Mouse (Mus musculus) left cerebral cortex, postnatal 14 days (tissue): ENCODE data around the gene Gbp2b. TPM values are rescaled to one million over a fixed set of nuclear protein-coding genes. Genes with fewer than 3 reads are reported as not detected.
A peak's percentile ranks its signal among the peaks of the same experiment; 100 is the strongest.
"Not testable (repeated sequence)": the region's sequence is repeated elsewhere in the genome, so short reads cannot be mapped to it uniquely, and the experiment has no call there.

Experiments
- DNase-seq, 2 experiments: peaks; one replicate each; pipeline ENCODE4 v3.0.0; 2021 to 2022; ENCODE audit warnings: low spot score in 2 of 2, mixed read lengths in 1 of 2
- intact Hi-C: fragments of 180-260 bp; cut with DNase I; formaldehyde crosslinking; loops from one replicate; pipeline ENCODE4 v1.15.1; 2025
- microRNA-seq, 2 experiments: library from miRNA; unstranded; fragments of <30 nt; microRNA quantifications; one replicate each; pipeline ENCODE4 v1.2.0; 2022
- total RNA-seq, 2 experiments: library from RNA; stranded (reverse); gene quantifications; 2 replicates each; pipeline ENCODE4 v1.2.3; 2021

The Gbp2b gene
- total RNA-seq, 2 experiments from 2014 or later = not detected

- intact Hi-C loops = loop anchor here (2.0 kb wide), 1 partner anchor 127 kb away; the partner anchor contains the start of gene Gbp5
- no peak for DNase-seq
These were observed 25.0 kb downstream of the Gbp2b start for GRCm38 (mm10) chr3:142619606-142620005.

DNA sequence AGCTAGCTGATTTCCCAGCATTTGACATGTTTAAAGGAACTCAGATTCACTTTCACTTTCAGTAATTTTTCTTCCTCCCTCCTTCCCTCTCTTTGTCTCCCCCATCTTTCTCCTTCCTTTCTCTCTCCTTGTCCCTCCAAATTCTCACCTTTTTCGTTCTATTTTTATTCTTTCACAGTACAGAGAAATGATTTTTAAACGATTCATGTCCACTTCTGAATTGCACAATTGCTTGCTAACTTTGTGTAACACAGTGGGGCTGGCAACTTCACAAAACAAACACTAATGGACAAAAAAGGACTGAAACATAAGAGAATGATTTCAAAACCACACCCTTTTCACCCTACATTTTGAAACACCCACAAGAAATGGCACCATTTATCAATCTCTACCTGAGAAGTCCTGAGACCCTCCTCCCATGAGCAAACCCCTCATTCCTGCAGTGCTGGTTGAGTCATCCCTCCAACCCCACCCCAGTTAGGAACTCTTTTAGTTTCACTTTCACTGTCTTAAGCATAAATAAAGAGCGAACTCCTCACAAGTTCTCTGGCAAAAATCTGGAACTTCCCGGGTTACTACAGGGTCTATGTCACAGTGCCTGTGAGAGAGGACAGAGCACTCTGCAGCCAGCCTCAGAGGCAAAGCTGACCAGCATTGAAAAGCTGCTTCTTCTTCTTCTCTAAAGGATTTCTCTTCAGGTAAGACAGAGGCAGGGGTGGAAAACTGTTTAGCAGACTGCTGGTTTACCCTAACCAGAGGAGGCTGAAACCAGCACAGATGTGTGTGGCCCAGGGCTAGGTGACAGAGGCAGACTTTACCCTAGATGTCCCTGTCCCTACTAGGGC is 25.7 kb downstream of the Gbp2b start, which contains the start of gene Gbp2:
Gbp2 (plus strand) TSS at position 492 of the 845 bp plus-strand sequence.
- no peak for DNase-seq
- intact Hi-C loops = loop anchor here (2.0 kb wide), 1 partner anchor 128 kb away; the partner anchor contains the start of gene Gbp5

- intact Hi-C loops = loop anchor here (2.0 kb wide), 1 partner anchor 128 kb away; the partner anchor contains the start of gene Gbp5
- DNase-seq = no peak
These were observed 26.4 kb downstream of the Gbp2b start for GRCm38 (mm10) chr3:142620956-142621562.

GRCm38 (mm10) chr3:142630385-142630784 is 35.7 kb downstream of the Gbp2b start:
- no peak for DNase-seq
- intact Hi-C loops = no loop called here

GRCm38 (mm10) chr3:142640201-142640600 is 45.6 kb downstream of the Gbp2b start:
- intact Hi-C loops = loop anchor here (2.0 kb wide), 1 partner anchor 69 kb away; no protein-coding TSS in a partner anchor
- peak; percentile 9 to 62 for DNase-seq

GRCm38 (mm10) chr3:142645949-142646348 is 51.3 kb downstream of the Gbp2b start:
- intact Hi-C loops = loop anchor here (5.0 kb wide), 1 partner anchor 154 kb away; the partner anchor contains the start of gene Gbp5
- peak; percentile 52 to 83 for DNase-seq

DNA sequence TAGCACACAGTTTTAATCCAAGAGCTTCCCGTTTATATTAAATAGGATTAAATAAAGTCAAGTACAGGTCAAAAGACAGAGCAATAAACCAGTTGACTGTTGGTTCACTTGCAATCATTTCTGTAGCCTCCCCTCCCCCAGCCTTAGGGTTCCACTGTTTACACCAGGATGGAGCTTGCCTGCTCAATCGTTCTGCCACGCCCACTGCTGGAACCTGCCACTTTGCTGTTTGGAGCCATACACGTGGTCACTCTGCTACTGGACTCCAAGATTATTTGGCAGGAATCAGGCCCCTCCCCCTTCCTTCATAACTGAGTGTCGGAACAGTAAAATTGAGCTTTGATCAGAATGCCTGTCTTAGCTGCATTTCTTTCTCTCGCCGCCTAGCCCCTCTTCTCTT is 53.2 kb downstream of the Gbp2b start:
- not testable (repeated sequence) for DNase-seq
- intact Hi-C loops = loop anchor here (5.0 kb wide), 1 partner anchor 156 kb away; the partner anchor contains the start of gene Gbp5

GRCm38 (mm10) chr3:142650205-142650604 is 55.6 kb downstream of the Gbp2b start:
- no peak for DNase-seq
- intact Hi-C loops = no loop called here

- intact Hi-C loops = no loop called here
- no peak for DNase-seq
These were observed 70.1 kb downstream of the Gbp2b start for GRCm38 (mm10) chr3:142664723-142665122.

Small RNA genes within 50 kb of the gene (microRNA-seq; reads per million reads assigned to microRNA genes)
- 0 reads per million in 2 experiments for gene Mir6381

Other genes starting within 250 kb of the Gbp2b start
- gene Pdlim5, start 199.2 kb upstream of the Gbp2b start, total RNA-seq = 10 to 100 TPM; 18.9 to 20.4 TPM
- gene Gbp5, start 100.9 kb upstream of the Gbp2b start, total RNA-seq = 1 to 10 TPM; 2.0 to 2.2 TPM
- gene Gbp7, start 64.5 kb upstream of the Gbp2b start, total RNA-seq = 1 to 10 TPM; 3.5 to 3.8 TPM
- gene Gbp3, start 34.8 kb upstream of the Gbp2b start, total RNA-seq = 1 to 10 TPM; 5.6 to 6.3 TPM
- gene Gbp2, start 25.8 kb downstream of the Gbp2b start, total RNA-seq = 1 to 10 TPM; 1.1 TPM
- gene Kyat3, start 106.2 kb downstream of the Gbp2b start, total RNA-seq = 1 to 10 TPM; 4.7 to 5.2 TPM
- 10 to 100 TPM; 38.0 to 42.0 TPM for gene Gtf2b, start 170.2 kb downstream of the Gbp2b start, total RNA-seq